Mouse (Mus musculus) lung, adult 10 weeks (tissue): ENCODE data around the gene Rassf1. TPM values are rescaled to one million over a fixed set of nuclear protein-coding genes. Genes with fewer than 3 reads are reported as not detected.

Experiments used
- polyA plus RNA-seq: library from polyadenylated mRNA; stranded (reverse); fragments of 350-450 nt; fragmentation: Illumina TruSeq; extraction: RNeasy Lipid Tissue Mini Kit (QIAGEN cat#74804); gene quantifications from one replicate; pipeline ENCODE4 v1.2.3, GENCODE M21; 2014; ENCODE audit warnings: low read depth, low replicate concordance; ENCODE audit not compliant: insufficient read depth

The Rassf1 gene
- 48.4 TPM for polyA plus RNA-seq

DNA sequence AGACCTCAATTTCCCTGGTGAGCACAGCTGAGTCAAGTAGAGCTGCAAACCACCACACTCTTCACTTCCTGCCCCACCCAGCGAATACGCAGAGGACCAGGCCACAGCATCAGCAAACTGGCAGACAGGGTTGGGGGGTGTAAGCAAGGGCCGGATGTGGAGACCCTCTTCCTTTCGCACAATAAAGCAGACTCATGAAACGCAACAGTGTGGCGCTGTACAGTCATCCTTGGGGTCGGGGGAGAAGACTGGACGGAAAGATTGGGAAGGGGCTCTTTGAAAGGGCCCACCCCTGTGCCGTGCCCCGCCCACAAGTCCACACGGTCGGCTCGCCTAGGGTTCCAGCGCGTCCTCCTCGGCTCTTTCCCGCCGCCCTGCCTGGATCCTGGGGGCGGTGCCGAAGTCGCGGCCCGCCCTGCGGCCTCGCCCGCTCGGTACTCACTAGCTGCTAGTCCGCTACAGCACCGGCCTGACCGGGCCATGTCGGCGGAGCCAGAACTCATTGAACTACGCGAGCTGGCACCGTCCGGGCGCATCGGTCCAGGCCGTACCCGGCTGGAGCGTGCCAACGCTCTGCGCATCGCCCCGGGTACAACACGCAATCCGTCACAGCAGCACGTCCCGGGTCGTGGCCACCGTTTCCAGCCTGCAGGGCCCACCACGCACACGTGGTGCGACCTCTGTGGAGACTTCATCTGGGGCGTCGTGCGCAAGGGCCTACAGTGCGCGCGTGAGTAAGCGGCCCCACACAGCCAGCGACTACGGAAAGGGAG lies at the start of gene Rassf1:
Rassf1 (plus strand) TSS at position 439 of the 773 bp plus-strand sequence.

DNA sequence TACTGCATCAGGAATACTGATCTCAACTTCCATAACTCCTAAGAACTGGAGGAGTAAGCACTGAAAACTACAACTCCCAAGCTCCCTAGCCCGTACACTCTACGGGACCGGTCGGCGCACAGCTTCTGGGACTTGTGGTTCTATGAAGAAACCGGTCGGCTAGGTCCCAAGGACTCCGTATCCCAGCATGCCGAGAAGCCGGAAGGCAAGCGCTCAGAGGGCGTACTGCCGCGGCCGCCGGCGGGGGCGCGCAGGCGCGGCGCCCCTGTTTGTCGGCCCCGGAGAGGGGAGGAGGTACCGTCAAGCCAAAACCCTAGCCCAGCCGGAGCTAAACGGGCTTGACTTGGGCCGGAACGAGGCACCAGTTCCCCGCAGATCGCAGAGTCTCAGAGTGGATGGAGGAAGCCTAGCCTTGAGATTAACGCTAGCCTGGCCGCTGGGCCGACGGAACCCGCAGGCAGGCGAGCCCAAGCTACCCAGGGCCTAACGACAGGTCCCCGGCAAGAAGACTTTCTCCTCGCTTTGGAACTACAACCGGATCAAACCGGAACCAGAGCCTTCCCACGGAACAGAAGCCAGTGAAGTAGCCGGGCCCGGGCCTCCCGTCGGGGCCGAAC lies 17.5 kb upstream of the Rassf1 start, which contains the start of gene Tmem115:
Tmem115 (plus strand) TSS at position 155 of the 617 bp plus-strand sequence.

DNA sequence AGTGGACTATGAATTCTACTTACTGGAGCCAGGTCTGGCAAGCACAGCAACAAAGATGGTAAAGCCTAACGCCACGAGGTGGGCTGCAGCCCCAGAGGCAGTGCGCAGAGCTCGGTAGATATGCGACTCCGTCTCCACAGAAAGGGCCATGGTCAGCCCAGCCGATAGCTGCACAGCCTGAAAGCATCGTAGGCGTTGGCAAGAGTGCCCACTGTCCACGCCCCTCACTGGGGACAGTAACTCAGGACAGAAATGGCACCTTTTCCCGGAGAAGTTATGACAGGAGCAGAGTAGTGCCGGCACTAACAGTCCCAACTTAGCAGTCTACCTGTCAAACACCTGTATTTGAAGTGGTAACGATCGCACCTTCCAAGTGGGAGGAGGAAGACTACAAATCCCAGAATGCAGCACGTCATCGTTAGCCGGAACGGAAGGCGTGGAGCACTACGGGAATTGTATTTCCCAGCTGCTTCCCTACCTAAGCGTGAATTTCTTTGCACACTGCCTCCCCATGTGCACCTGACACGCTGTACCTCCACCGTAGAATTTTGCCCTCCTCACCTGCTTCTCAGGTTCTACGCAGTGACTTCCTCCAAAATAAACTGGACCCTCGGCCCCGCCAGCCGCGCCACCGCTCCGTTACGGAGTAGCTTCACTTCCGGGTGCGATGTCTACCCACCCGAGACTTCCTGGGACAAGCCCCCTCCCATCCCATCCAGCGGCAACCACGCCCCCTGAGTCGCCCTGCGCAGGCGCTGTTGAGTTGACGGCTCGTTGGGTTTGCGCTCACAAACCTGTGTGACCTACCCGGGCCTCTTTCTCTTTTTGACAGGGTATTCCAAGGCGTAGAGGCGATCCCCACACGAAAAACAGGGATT lies 9.6 kb upstream of the Rassf1 start, which contains the start of the genes Cyb561d2 and Nprl2:
Cyb561d2 (minus strand) TSS at position 720 of the 878 bp plus-strand sequence.
Nprl2 (plus strand) TSS at position 753 of the 878 bp plus-strand sequence.

DNA sequence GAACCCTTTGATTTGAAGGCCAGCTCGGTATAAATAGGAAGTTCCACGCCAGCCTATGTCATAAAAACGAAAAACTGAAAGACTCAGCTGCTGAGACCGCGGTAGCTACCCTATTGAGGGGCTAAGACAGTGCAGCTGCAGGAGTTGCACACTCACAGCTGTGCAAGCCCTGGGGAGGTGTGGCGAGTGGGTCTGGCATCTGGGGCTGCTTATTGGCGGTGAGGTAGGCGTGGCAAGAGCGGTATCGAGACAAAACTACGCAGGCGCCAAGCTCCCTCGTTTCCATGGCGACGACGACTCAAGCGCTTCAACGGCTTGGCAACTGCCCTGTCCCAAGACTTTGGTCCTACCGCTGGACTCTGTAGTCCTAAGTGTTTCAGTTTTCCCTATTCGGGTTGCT lies 4.3 kb upstream of the Rassf1 start, which contains the start of gene Zmynd10:
Zmynd10 (plus strand) TSS at position 273 of the 400 bp plus-strand sequence.

DNA sequence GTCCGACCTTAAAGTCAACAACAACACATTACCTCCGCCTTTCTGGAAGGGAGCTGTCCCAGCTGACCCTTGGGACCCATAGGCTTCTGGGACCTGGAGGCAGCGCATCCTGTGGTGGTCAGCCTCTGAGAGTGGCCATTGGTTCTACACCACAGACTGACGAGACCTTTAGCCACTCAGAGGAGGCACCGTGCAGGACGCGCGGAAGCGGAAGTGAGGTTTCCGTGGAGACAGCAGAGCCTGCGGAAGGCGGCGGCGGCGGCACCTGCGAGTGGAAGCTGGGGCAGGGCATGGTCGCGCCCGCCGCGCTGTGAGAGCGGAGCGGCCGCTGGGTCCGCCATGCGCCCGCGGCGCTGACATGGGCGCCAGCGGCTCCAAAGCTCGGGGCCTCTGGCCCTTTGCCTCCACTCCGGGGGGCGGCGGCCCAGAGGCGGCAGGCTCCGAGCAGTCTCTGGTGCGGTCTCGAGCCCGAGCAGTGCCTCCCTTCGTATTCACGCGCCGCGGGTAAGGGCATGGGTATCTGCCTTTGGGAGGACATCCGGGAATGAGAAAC lies 11.8 kb downstream of the Rassf1 start, which contains the start of gene Tusc2:
Tusc2 (plus strand) TSS at position 227 of the 553 bp plus-strand sequence.

DNA sequence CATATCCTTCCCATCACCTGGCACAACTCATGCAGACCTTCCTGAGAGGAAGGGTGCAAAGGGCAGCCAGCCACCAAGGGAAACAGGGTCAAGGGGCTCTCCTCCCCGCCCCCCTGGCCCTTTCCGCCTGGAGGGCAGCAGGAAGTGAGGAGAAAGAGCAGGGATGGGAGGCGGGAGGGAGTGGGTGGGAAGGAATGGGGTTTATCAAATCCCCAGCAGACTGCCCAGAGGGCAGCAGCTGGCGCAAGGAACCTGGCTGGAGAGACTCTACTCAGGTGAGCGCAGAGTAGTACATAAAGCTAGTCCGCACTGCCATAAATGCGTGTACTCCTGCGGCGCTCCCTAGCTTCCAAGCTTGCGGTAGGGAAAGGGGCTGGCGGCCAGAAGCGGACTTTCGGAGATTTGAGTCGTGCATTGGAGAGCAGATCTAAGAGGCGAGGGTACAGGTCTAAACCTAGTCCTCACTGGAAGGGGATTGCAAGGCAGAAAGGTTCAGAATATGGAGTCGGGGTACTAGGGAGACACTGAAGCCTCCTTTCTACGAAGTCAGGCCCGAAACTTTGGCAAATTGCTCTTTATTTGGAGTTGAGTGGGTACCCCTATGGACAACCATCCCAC lies 16.5 kb downstream of the Rassf1 start, which contains the start of gene Hyal2:
Hyal2 (plus strand) TSS at position 244 of the 618 bp plus-strand sequence.

DNA sequence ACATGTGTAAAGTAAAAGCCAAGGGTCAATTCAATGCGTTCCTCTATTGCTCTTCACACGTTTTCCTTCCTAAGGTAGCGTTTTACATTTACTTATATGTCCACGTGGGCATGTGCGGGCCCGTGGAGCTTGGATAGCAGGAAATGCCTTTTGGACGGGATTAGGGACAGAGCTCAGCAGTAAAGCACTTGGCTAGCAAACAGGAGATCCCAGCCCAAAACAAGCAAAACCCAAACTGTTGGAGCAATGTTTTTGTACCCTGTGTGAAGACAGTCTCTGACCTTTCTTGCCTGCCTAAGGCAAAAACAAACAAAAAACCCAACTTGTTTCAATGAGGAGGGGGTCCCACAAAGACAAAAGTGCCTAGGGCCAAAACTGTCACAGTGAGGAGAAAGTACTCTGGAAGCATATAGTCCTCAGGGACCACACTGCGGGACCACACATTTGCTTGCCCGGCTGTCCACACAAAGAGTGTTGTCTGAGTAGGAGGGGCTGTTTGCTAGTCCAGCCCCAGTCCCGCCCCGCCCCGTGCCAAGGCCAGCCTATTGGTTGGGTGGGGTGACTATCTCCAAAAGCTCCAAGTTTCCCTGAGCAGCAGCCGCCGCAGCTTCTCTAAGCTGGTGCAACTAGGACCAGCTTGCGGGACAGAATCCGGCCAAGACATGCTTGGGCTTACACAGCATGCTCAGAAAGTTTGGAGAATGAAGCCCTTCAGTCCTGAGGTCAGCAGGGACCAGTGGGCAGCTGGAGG lies 25.2 kb downstream of the Rassf1 start, which contains the start of gene Hyal1:
Hyal1 (plus strand) TSS at position 571 of the 751 bp plus-strand sequence.

DNA sequence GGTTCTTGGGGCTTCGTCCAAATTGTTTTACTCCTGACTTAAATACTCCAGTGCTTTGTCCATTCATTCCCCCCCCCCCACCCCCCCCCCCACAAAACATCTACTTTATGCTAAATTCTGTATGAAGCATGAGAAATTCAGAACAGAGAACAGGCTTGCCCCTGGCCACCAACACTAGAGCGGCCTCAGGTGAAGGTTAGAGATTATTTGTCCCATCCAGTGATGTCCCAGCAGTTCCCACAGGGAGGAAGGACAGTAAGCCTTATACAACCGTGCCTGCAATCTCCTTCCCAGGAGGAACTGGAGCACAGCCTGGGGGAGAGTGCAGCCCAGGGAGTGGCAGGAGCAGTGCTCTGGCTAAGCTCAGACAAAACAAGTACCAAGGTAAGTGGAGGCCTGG lies 27.2 kb downstream of the Rassf1 start, which contains the start of gene Naa80:
Naa80 (plus strand) TSS at position 301 of the 400 bp plus-strand sequence.

DNA sequence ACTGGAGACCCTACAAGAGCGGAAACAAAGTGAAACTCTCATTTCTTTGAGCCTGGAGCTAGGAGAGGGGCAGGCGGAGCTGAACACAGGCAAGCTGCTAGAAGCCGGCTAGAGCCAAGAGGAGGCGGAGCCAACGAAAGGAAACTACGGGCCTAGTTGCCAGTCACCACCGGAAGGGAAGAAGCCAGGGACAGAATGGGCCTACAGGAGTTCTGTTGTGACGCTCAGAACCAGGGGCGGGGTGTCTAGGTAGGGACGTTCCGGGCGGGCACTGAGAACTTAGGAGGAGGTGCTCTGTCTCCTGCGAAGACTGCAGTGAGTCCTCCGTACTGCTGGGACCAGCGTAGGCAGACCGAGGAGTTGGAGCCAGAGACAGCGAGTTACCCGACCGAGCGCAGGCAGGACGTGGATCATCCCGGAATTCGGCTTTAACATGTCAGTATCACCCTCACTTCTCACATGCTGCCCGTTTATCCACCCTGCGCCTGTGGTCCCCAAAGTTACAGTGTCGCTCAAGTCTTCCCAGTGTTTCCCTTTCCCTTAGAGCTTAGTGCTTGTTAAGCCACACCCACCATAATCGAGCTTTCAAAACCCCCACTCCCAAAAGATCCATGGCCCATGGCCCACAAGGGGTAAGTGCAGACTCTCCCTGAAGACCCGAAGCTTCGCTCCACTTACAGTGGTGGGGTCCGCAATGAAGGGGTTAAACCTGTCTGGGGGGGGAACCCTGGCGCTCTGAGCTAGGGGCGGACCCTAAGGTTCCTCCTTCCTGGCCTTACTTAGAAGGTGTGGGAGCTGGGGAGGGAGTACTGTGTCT lies 29.4 kb downstream of the Rassf1 start, which contains the start of gene Hyal3:
Hyal3 (plus strand) TSS at position 318 of the 817 bp plus-strand sequence.

DNA sequence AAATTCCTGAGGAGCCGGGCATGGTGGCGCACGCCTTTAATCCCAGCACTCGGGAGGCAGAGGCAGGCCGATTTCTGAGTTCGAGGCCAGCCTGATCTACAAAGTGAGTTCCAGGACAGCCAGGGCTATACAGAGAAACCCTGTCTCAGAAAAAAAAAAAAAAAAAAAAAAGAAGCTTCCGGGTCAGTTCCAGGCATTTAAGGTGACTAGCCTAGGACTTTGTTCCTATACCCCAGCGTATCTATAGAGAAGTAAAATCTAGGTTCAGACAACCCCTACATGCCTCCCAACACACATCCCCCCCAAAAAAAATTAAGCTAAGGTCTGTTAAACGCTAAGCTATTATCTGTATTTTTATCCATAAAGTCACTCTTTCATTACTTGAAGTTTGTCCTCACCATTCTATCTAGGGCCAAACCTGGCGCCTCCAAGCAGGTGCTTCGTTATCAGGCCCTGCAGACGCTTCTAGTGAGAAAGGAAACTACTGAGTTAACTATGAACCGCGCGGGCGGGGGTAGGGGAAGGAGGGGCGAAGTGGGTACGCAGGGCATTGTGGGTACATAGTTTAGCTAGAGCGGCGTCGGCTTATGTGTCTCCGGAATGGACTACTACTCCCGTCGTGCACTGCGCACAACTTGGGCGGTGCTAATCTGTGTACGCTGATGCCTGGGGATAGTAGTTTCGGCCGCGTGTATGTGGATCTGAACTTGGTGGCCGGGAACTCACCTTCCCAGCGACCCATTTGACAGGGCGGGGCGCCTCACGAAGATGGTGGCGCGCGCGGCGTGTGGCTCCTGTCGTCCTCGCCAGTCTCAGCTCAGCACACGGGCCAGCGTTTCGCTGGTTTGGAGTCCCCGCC lies 35.8 kb downstream of the Rassf1 start, which contains the start of gene Ifrd2:
Ifrd2 (plus strand) TSS at position 669 of the 859 bp plus-strand sequence.

DNA sequence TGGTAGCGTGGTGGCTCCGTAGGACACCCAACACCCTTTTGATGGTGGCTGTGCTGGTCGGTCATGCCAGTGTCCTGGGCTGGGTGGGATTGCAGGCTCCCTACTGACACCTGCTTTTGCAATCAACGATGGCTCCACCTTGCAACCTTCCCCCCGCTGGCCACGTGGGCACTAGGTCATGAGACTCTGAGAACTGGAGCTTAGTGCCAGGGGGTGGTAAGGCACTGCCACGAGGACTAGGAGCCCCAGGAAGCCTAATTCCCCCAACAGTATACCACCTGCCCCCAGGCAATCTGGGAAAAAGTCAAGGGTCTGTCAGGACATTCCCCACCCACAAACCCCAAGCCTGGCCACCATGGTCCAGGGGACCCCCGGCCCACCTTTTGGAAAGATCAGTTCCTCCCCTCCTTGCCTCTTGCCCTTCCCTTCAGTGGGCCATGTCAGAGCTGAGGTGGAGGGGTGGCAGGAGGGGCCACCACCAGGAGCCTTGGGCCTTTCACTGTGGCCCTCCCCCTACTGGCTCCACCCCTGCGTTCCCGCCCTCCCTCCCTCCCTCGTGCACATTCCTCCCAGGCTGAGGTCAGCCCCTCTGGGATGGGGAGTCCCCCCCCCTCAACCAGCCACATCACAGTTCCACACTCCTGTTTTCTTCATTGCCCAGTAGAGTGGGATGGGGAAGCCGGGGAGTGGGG lies 57.5 kb downstream of the Rassf1 start, which contains the start of gene Sema3b:
Sema3b (minus strand) TSS at position 489 of the 692 bp plus-strand sequence.

Other genes with a start within 250 kb of the Rassf1 start
- gene Hemk1, start 213.2 kb upstream of the Rassf1 start, polyA plus RNA-seq: 8.4 TPM
- 0.11 TPM for gene 6430571L13Rik, start 211.0 kb upstream of the Rassf1 start, polyA plus RNA-seq
- gene Cacna2d2, start 151.9 kb upstream of the Rassf1 start, polyA plus RNA-seq: 0.14 TPM
- gene Tmem115, start 17.6 kb upstream of the Rassf1 start, polyA plus RNA-seq: 22.6 TPM
- 16.0 TPM for gene Cyb561d2, start 9.4 kb upstream of the Rassf1 start, polyA plus RNA-seq
- gene Nprl2, start 9.3 kb upstream of the Rassf1 start, polyA plus RNA-seq: 20.2 TPM
- 11.5 TPM for gene Zmynd10, start 4.3 kb upstream of the Rassf1 start, polyA plus RNA-seq
- gene Tusc2, start 11.7 kb downstream of the Rassf1 start, polyA plus RNA-seq: 34.0 TPM
- gene Hyal2, start 16.4 kb downstream of the Rassf1 start, polyA plus RNA-seq: 90.7 TPM
- 7.3 TPM for gene Hyal1, start 25.4 kb downstream of the Rassf1 start, polyA plus RNA-seq
- 23.3 TPM for gene Naa80, start 27.3 kb downstream of the Rassf1 start, polyA plus RNA-seq
- gene Hyal3, start 29.3 kb downstream of the Rassf1 start, polyA plus RNA-seq: 0.70 TPM
- 13.8 TPM for gene Ifrd2, start 36.1 kb downstream of the Rassf1 start, polyA plus RNA-seq
- 23.9 TPM for gene Sema3b, start 57.7 kb downstream of the Rassf1 start, polyA plus RNA-seq
- 294 TPM for gene Gnai2, start 83.8 kb downstream of the Rassf1 start, polyA plus RNA-seq
- gene Slc38a3, start 118.0 kb downstream of the Rassf1 start, polyA plus RNA-seq: 0.32 TPM
- gene Gnat1, start 128.2 kb downstream of the Rassf1 start, polyA plus RNA-seq: not detected
- 64.9 TPM for gene Sema3f, start 158.9 kb downstream of the Rassf1 start, polyA plus RNA-seq
- gene Rbm5, start 219.4 kb downstream of the Rassf1 start, polyA plus RNA-seq: 46.7 TPM